Mouse (Mus musculus): ENCODE measurements at regions not wholly inside any gene's neighbourhood (a gene's known extent, or its start where the extent isn't known, plus 50 kb on each side); places are given as distances from the start of the nearest gene placed in this dataset.

DNA sequence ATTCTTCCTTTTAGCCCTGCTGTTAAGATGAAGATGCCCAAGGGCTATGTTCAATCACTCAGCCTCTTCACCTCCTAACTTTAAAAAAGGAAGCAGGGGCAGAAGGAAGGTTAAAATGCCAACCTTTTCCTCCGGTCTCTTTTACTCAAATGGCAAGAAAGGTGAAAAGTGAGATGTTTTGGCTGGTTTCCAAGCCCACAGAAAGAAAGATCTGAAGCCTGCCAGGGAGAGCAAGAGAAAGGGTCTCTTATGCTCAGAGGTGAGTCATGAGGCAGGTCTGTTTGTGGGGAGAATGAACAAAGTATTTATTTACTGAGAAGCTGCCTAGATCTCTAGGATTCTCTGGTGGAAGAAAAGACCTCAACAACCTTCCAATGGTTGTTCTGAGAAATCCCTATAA is 162.1 kb upstream of the Kirrel3 start:
- ATAC-seq (ENCODE audit: insufficient read depth) = no peak
- WGBS = 12% methylated on average over 1 of the region's 1 CpGs
- Histone ChIP-seq H3K4me2 (no peak overlapping the region), H3K9me3 (ENCODE audit: low read depth, low read length) (no peaks in the 10 kb centered on the region), H3K36me3 (ENCODE audit: insufficient read depth) (no peaks in the 10 kb centered on the region), H3K27ac (ENCODE audit: low read depth) (no peak overlapping the region), H3K4me1 (ENCODE audit: insufficient read depth) (no peaks in the 10 kb centered on the region), H3K4me3 (ENCODE audit: low read depth, low read length) (no peak overlapping the region), H3K9ac (no peak overlapping the region), H3K27me3 (ENCODE audit: insufficient read depth, low read length) (no peaks in the 10 kb centered on the region)
- DNase-seq = peak; percentile 19
- TF ChIP-seq CTCF (IDR thresholded peaks at IDR 0.05; ENCODE audit: low read depth) = no peak

DNA sequence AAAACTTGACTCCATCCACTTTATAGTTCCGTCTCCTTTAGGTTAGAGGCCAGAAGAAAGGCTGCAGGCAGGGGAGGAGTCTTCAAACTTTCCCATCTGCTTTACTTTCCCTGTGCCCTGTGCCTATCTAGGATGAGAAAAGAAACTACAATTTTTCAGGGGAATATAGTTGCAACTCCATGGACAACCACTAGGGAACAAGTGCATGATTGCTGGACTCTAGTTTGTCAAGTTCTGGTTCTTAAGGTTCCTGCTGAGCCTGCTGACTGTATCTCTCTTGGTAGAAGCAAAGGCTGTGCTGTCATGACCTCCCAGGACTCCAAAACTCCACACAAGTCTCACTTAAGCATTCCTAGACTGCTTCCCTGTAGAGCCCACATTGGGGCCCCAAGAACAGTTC is 157.0 kb upstream of the Kirrel3 start:
- no peak for ATAC-seq (ENCODE audit: insufficient read depth)
- Histone ChIP-seq H3K9ac (no peak overlapping the region), H3K9me3 (ENCODE audit: low read depth, low read length) (no peaks in the 10 kb centered on the region), H3K4me3 (ENCODE audit: low read depth, low read length) (no peak overlapping the region), H3K27ac (ENCODE audit: low read depth) (no peak overlapping the region), H3K36me3 (ENCODE audit: insufficient read depth) (no peaks in the 10 kb centered on the region), H3K4me1 (ENCODE audit: insufficient read depth) (no peaks in the 10 kb centered on the region), H3K4me2 (no peak overlapping the region), H3K27me3 (ENCODE audit: insufficient read depth, low read length) (no peaks in the 10 kb centered on the region)
- WGBS = 81% methylated on average over 1 of the region's 1 CpGs
- DNase-seq = no peak
- peak; percentile 43 for TF ChIP-seq CTCF (IDR thresholded peaks at IDR 0.05; ENCODE audit: low read depth)

DNA sequence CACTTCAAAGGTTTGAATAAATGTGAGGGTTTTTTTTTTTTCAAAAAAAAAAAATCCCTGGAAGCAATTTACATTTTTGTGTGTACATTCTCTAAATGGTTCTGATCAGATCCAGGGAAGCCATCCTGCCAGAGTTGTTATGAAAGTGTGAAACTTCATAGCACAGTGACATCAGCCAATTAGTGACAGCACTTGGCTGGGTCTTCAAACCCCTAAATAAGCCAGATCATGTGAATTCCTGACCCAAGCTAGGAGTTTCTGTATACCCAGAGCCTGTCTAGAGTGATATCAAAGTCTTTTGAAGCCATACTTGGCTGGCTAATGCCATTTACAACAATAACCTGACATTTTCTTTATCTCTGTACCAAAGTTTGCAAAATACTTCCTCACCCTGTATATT is 151.6 kb upstream of the Kirrel3 start:
- Histone ChIP-seq H3K4me3 (ENCODE audit: low read depth, low read length) (no peak overlapping the region), H3K4me2 (no peak overlapping the region), H3K27me3 (ENCODE audit: insufficient read depth, low read length) (no peaks in the 10 kb centered on the region), H3K9ac (no peak overlapping the region), H3K4me1 (ENCODE audit: insufficient read depth) (no peaks in the 10 kb centered on the region), H3K9me3 (ENCODE audit: low read depth, low read length) (no peaks in the 10 kb centered on the region), H3K27ac (ENCODE audit: low read depth) (no peak overlapping the region), H3K36me3 (ENCODE audit: insufficient read depth) (no peaks in the 10 kb centered on the region)
- ATAC-seq (ENCODE audit: insufficient read depth) = no peak
- TF ChIP-seq CTCF (IDR thresholded peaks at IDR 0.05; ENCODE audit: low read depth) = no peak
- DNase-seq = peak; percentile 37

DNA sequence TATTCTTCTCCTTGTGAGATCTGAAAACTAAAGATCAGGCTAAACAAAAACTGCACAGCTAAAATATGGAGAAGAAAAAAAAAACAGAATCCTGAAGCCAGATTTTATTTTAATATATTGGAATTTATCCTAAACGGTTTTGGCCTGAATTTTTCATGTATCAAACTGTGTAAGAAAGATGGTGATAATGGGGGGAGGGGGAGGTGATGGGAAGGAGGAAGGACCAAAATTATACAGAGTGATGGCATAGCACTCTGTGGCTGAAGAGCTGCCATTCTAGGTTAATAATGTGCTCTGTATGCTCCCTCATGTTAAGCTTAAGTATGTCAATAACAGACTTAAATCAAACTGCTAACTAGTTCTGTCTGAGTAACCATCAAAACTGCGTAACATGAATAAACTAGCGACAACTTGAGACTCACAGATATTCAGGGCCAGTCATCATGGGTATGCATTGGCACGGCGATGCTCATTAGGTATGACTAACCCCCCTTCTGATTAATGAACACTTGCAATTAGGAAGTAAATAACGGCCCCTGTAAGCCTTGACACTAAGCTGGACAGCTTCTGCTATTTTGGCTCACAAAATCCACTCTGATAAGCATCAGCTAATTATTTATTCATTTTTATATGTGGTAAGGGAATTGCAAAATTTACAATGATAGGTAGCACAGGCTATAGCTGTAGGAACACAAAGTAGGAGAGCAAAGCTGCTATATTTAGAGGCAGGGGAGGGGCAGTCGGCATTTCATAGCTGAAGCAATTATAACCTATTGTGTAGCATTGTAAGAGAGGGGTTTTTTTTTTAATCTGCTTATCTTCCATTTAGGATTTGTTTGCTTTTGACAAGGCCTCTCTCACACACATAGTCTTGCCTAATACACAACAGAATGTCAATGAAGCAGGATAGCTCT is 150.9 kb upstream of the Kirrel3 start:
- no peak for DNase-seq
- H3K27ac ChIP-seq (ENCODE audit: low read depth) = no peak overlapping the region
- WGBS = 71% methylated on average over 7 of the region's 7 CpGs
- H3K36me3 ChIP-seq (ENCODE audit: insufficient read depth) = no peaks in the 10 kb centered on the region
- H3K9me3 ChIP-seq (ENCODE audit: low read depth, low read length) = no peaks in the 10 kb centered on the region
- no peak for ATAC-seq (ENCODE audit: insufficient read depth)
- no peaks in the 10 kb centered on the region for H3K27me3 ChIP-seq (ENCODE audit: insufficient read depth, low read length)
- no peak overlapping the region for H3K9ac ChIP-seq
- no peak for TF ChIP-seq CTCF (IDR thresholded peaks at IDR 0.05; ENCODE audit: low read depth)
- no peak overlapping the region for H3K4me2 ChIP-seq
- H3K4me3 ChIP-seq (ENCODE audit: low read depth, low read length) = no peak overlapping the region
- H3K4me1 ChIP-seq (ENCODE audit: insufficient read depth) = no peaks in the 10 kb centered on the region

DNA sequence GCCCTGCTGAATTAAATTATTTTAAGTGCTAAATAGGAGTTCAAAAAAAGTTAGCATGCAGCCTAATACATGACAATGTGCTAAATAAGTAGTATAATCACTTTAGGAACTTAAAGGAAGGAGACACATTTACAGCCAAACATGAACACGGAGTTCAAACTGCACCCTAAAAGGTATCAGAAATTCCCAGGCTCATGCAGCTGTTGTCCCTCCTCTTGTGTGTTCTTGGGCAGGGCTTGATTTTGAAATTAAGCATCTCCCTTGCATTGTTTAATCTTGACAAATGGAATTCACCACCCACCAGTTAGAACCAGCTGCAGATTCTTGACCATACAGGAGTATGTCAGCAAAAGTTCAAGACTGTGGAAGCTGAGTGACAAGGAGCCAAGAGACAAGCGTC is 137.3 kb upstream of the Kirrel3 start:
- ATAC-seq (ENCODE audit: insufficient read depth) = no peak
- 52% methylated on average over 2 of the region's 2 CpGs for WGBS
- H3K27me3 ChIP-seq (ENCODE audit: insufficient read depth, low read length) = no peaks in the 10 kb centered on the region
- H3K4me2 ChIP-seq = no peak overlapping the region
- no peak overlapping the region for H3K9ac ChIP-seq
- no peak overlapping the region for H3K27ac ChIP-seq (ENCODE audit: low read depth)
- no peak for TF ChIP-seq CTCF (IDR thresholded peaks at IDR 0.05; ENCODE audit: low read depth)
- DNase-seq = no peak
- no peaks in the 10 kb centered on the region for H3K4me1 ChIP-seq (ENCODE audit: insufficient read depth)
- no peaks in the 10 kb centered on the region for H3K36me3 ChIP-seq (ENCODE audit: insufficient read depth)
- H3K9me3 ChIP-seq (ENCODE audit: low read depth, low read length) = no peaks in the 10 kb centered on the region
- H3K4me3 ChIP-seq (ENCODE audit: low read depth, low read length) = no peak overlapping the region

DNA sequence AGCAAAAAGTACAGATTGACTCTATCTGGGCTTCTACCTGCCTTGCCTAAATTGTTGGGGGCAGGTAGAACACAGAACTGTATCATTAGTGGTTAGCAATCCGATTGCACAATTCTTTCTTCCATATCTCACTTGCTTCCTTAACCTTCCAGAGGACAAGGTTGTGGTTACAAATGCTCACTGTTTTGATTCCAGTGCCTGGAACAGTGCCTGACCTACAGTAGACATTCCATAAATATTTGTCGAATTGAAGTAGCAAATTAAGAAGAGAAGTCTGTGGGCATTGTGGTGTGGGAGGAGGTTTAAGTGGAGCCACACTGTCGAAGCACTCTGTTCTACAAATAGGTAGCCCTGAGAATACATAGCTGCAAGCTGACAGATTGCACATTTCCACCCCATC is 135.7 kb upstream of the Kirrel3 start:
- no peaks in the 10 kb centered on the region for H3K9me3 ChIP-seq (ENCODE audit: low read depth, low read length)
- no peak overlapping the region for H3K4me2 ChIP-seq
- ATAC-seq (ENCODE audit: insufficient read depth) = no peak
- H3K4me3 ChIP-seq (ENCODE audit: low read depth, low read length) = no peak overlapping the region
- DNase-seq = peak; percentile 33
- H3K27me3 ChIP-seq (ENCODE audit: insufficient read depth, low read length) = no peaks in the 10 kb centered on the region
- WGBS = 46% methylated on average over 3 of the region's 3 CpGs
- H3K36me3 ChIP-seq (ENCODE audit: insufficient read depth) = no peaks in the 10 kb centered on the region
- TF ChIP-seq CTCF (IDR thresholded peaks at IDR 0.05; ENCODE audit: low read depth) = no peak
- no peak overlapping the region for H3K27ac ChIP-seq (ENCODE audit: low read depth)
- H3K4me1 ChIP-seq (ENCODE audit: insufficient read depth) = no peaks in the 10 kb centered on the region
- H3K9ac ChIP-seq = no peak overlapping the region

DNA sequence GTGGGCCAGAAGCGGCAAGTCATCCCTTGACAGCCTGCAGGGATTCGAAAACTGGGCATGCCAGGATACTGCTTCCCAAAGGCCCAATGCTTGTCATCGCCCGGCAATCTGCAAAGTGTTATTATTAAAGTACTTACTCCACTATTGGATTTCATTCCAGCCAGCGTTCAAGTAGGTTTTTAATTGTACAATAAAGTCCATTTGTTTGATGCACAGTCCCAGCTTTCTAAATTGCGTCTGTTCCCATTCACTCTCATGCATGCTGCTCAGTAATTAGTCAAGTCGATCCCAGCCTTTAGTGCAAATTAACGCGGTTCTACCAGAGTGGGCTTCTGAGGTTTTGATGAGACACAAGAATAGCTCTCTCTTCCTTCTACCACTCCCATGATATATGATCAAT is 131.9 kb upstream of the Kirrel3 start:
- no peaks in the 10 kb centered on the region for H3K9me3 ChIP-seq (ENCODE audit: low read depth, low read length)
- no peak overlapping the region for H3K27ac ChIP-seq (ENCODE audit: low read depth)
- DNase-seq (no peak), ATAC-seq (ENCODE audit: insufficient read depth) (no peak)
- H3K4me2 ChIP-seq = no peak overlapping the region
- WGBS = 79% methylated on average over 9 of the region's 9 CpGs
- TF ChIP-seq CTCF (IDR thresholded peaks at IDR 0.05; ENCODE audit: low read depth) = no peak
- H3K27me3 ChIP-seq (ENCODE audit: insufficient read depth, low read length) = no peaks in the 10 kb centered on the region
- no peak overlapping the region for H3K9ac ChIP-seq
- H3K4me1 ChIP-seq (ENCODE audit: insufficient read depth) = no peaks in the 10 kb centered on the region
- no peak overlapping the region for H3K4me3 ChIP-seq (ENCODE audit: low read depth, low read length)
- H3K36me3 ChIP-seq (ENCODE audit: insufficient read depth) = no peaks in the 10 kb centered on the region

Measured in lung, embryonic 14.5 days (tissue).